Mouse (Mus musculus): ENCODE data around the gene Col23a1.

Gene Col23a1

DNA sequence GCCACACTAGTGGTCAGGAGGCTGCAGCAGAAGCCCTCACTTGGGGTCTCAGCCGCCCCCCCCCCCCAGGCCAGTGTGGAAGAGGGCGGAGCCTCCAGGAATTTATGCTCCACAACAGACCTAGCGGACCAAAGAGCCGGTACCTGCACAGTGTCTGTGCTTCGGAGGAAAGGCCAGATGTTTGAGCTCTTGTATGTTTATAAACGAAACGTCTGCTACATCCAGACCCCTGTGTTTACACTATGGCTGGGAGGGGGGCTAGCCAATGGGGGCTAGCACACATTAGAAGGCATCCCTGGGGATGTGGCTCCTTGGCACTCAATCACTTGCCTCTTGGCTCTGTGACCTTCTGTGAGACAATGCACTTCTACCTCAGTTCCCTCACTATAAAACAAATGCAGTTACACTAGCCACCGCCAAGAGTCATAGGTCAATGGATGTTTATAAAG is 99.2 kb downstream of the Col23a1 start:
- in situ Hi-C loops (cut with MseI, MboI): no loop called here

DNA sequence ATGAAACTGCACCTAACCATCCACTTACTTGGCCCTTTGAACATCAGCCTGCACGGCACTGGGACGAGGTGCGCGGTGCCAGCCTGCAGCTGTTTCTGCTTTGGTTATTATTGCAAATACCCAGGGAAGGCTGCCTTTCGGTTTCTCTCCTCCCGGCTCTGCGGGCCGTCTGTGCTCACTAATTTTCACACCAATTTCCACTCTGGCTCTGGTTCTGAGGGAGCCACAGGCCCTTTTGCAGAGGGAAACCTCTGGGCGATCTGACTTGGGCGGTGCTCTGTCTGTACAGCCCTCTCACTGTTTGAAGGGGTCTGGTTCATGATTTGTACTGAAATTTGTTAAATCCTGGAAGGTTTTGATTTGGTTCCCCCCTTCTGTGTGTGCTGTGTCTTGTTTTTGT is 100.0 kb downstream of the Col23a1 start:
- in situ Hi-C loops (cut with MseI, MboI): no loop called here

- in situ Hi-C loops (cut with MseI, MboI): no loop called here
Observed at GRCm38 (mm10) chr11:51390521-51390920, 100.8 kb downstream of the Col23a1 start.

DNA sequence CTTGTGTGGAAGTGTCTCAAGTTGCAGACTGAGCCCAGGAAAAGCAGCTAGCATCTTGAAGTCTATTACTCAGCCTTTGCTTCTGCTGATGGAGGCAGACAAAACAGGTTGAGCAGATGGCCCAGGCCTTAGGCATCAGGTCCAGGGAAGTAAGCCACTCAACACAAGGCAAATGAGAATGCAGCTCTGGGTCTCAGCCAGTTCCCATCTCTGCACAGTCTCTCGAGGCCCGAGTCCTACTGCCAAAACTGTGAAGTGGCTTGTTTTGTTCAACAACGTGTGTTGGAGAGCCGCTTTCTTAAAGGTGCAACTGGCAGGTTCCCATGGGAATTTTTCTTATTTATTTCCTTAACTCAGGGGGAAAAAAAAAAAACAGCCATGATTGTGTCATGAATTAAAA is 101.8 kb downstream of the Col23a1 start:
- in situ Hi-C loops (cut with MseI, MboI): no loop called here

DNA sequence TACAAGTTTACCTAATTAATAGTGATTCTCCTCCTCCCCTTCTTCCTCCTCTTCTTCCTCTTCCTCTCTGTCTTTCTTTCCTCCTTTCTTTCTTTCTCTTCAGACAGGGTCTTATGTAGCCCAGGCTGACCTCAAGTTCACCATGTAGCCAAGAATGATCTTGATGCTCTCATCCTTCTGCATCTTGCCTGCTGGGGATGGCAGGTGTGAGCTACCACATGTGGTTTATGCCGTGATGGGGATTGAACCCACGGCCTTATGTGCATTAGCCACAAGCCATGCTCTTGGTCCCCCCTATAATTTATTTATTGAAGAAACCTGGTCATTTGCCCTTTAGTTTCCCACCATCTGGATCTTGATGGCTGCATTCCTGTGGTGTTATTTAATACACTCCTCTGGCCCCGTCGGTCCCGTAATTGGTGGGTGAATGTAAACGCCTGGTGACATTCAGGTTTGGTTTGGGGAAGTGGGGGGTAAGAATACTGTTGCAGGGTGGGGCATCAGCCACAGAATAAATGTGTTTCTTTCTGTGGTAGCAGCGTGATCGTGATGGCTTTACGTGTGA is 104.7 kb downstream of the Col23a1 start:
- in situ Hi-C loops (cut with MseI, MboI): no loop called here

DNA sequence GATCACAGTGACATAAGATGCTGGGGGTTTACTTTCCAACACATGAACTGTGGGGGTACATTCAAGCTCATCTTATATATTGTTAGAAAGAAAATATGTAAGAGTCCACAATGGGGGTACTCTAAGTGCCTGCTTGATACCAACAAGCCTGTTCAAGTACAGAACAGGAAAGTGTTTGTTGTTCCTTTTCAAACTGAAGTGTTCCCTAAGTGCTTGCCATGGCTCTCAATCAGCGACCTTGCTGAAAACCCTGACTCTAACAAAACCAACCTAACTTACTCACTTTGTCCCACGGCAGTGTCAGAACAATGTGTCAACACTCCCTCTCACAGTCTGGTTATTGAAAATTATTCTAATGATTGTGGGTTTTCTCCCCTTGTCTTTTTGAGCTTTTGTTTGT is 106.7 kb downstream of the Col23a1 start:
- in situ Hi-C loops (cut with MseI, MboI): no loop called here

DNA sequence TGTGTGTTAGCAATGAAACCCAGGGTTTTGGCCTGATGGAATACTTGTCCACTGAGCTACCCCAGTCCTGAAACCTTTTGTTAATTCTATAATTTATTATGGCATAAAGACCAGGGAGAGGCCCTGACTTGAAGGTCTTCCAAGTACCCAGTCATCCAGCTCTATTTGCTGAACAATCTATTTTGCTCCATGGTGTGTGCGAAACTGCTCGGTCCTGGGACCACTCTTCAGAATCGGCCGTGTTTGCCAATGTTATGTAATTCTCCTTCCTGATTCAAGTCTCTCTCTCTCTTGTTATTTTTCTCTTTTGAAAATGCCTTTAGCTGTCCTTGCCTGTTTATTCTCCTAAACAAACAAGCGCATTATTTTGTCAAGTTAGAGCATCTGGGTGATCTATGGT is 108.4 kb downstream of the Col23a1 start:
- in situ Hi-C loops (cut with MseI, MboI): no loop called here

GRCm38 (mm10) chr11:51400356-51400755 is 110.6 kb downstream of the Col23a1 start:
- in situ Hi-C loops (cut with MseI, MboI): no loop called here

DNA sequence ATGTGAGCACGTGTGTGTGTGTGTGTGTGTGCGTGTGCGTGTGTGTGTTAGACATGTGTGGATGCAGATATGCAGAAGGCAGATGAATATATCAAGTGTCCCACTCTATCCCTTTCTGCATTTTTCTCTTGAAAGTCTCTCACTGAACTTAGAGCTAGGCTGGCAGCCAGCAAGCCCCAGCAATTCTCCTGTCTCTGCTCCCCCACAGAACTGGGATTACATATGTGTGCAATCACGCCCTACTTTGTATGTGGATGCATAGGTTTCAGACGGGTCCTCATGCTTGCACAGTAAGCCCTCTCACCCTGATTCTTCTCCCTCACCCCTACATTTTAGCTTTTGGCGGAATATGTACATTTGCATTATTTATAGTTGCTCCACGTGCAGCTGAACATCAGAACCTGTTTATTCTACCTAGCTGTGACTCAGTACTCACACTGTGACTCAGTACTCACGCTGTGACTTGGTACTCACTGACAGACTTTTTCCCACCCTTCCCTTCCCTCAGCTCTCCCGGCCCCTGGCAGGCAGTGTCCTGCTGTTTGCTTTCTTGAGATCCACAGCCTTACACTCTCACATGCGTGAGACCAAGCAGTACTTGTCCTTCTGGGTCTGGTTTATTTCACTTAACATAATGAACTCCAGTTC is 111.9 kb downstream of the Col23a1 start:
- in situ Hi-C loops (cut with MseI, MboI): no loop called here

DNA sequence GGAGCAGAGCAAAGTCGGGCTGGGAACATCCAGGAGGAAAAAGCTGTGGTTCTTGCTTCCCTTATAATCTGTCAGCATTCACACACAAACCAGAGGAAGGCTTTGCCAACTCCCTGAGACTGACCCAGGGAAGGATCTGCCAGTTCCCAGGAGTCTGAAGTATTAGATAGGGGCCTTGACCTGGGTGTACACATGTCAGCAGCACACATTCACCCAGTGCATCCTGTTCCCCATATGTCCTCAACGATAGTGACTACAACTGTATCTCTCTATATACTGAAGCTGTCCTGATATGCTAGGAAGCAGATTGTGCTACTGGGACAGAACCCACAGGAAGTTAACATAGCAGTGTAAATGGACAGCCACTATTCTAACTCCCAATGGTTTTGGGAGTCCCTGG is 114.2 kb downstream of the Col23a1 start:
- in situ Hi-C loops (cut with MseI, MboI): no loop called here

DNA sequence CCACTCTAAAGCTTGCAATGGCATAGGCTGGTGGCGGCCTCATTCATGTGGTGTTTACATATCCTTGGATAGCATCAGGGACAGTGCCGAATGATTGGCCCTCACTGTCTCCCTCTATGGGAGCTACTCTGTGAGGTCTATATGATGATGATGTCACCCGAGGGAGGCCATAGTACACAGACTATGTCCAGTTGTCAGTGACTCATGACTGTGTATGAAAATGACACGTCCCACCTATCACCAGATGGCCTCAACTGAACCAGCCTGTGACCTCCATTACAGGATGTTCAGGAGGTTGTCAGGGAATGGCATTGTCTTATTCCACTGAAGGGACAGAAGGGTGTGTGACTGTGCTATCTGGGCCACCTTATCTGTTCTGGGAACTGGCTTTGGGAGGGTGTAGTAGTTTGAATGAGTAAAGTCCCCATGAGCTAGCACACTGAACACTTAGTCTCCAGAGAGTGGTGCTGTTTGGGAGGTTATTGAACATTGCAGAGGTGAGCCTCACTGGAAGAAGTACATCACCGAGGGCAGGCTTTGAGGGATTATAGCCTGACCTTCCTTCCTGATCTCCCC is 115.2 kb downstream of the Col23a1 start:
- in situ Hi-C loops (cut with MseI, MboI): no loop called here

- in situ Hi-C loops (cut with MseI, MboI): no loop called here
Observed at GRCm38 (mm10) chr11:51406531-51406930, 116.8 kb downstream of the Col23a1 start.

GRCm38 (mm10) chr11:51407351-51407750 is 117.6 kb downstream of the Col23a1 start:
- in situ Hi-C loops (cut with MseI, MboI): no loop called here

GRCm38 (mm10) chr11:51410771-51411170 is 121.1 kb downstream of the Col23a1 start:
- in situ Hi-C loops (cut with MseI, MboI): no loop called here

DNA sequence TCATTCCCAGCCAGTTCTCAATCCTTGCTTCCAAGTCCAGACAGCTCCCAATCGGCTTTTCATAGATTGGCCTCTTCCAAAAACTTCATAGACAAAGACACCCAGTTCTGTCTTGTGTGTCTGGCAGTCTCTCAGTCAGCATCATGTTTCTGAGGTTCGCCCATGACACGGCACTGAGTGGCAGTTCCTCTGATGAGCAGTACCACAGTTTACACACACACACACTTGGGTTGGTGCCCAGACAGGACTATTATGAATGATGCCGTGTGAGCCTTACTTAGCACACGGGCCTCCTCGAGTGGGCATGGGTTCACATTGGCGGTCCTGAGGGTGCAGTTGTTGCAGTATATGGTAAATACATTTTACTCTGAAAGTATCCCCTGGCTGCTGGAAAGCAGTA is 124.8 kb downstream of the Col23a1 start:
- in situ Hi-C loops (cut with MseI, MboI): no loop called here

- in situ Hi-C loops (cut with MseI, MboI): no loop called here
Observed at GRCm38 (mm10) chr11:51415049-51415688, 125.4 kb downstream of the Col23a1 start.

- in situ Hi-C loops (cut with MseI, MboI): no loop called here
Observed at GRCm38 (mm10) chr11:51418807-51419206, 129.1 kb downstream of the Col23a1 start.

DNA sequence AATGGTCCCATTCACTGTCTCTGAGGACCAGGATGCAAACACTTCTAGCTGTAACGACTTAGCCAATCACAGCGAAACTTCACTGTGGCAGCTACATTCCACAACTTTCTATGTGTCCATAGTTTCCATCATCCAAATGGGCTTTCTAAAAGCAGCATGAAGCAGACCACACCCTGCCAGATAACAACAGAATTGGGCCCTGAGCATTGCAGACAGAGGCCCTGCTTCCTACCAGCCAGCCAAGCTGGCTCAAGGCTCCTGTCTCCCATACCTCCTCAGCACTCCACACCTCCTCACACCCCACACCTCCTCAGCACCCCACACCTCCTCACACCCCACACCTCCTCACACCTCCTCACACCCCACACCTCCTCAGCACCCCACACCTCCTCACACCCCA is 132.2 kb downstream of the Col23a1 start:
- in situ Hi-C loops (cut with MseI, MboI): no loop called here

GRCm38 (mm10) chr11:51422713-51423112 is 133.0 kb downstream of the Col23a1 start:
- in situ Hi-C loops (cut with MseI, MboI): no loop called here

DNA sequence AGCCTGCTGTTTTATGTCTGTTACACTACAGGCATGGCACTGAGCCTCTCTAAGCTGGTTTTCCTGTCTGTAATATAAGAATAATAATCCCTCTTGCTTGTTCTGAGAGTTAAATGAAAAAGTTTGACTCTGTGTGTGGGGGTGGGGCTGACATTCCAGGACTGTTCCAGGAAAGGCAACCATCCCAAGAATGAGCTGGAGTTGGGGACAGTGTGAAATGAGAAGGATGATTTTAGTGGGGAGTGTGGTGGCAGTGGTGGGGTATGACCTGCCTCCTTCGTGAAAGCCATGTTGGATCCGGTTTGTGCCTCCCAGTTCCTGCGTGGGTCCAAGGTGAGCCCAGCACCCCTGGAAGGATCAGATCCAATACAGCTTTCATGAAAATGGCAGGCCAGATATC is 136.4 kb downstream of the Col23a1 start:
- in situ Hi-C loops (cut with MseI, MboI): no loop called here

- in situ Hi-C loops (cut with MseI, MboI): no loop called here
Observed at GRCm38 (mm10) chr11:51429428-51430179, 139.9 kb downstream of the Col23a1 start.

- in situ Hi-C loops (cut with MseI, MboI): no loop called here
Observed at GRCm38 (mm10) chr11:51430180-51430578, 140.5 kb downstream of the Col23a1 start.

Data from mouse trophoblast stem cell (cell line).